Mouse (Mus musculus) splenic B cell, adult 2 months (primary cell): ENCODE data around the gene Ceacam5.

ENCODE experiments used
- DNase-seq: peaks from one replicate; pipeline ENCODE4 v3.0.0-alpha.2; 2011; ENCODE audit warnings: low read depth, low spot score
- H3K27me3 ChIP-seq: 2 replicates; pipeline ENCODE4 v1.6.1; 2012; ENCODE audit warnings: mild to moderate bottlenecking, low read length, moderate library complexity, mixed read lengths; ENCODE audit not compliant: control insufficient read depth, poor library complexity, insufficient read depth, severe bottlenecking
- H3K36me3 ChIP-seq: 2 replicates; pipeline ENCODE4 v1.6.1; 2012; ENCODE audit warnings: mild to moderate bottlenecking, low read length, moderate library complexity, mixed read lengths; ENCODE audit not compliant: control insufficient read depth, poor library complexity, insufficient read depth, severe bottlenecking

The Ceacam5 gene

GRCm38 (mm10) chr7:17712938-17713337 is at the start of gene Ceacam5:
Ceacam5 (plus strand) TSS chr7:17713238.
- Histone ChIP-seq H3K36me3 (no peaks in the 10 kb centered on the region), H3K27me3 (no peaks in the 10 kb centered on the region)
- no peak for DNase-seq
